Mouse (Mus musculus): ENCODE measurements around the gene Gm8334. TPM values are rescaled to one million over a fixed set of nuclear protein-coding genes. Genes with fewer than 3 reads are reported as not detected.
"Not testable (repeated sequence)": the region's sequence is repeated elsewhere in the genome, so short reads cannot be mapped to it uniquely, and the experiment has no call there.

Gene Gm8334
- not detected in 2 replicates for polyA plus RNA-seq (2012; ENCODE audit: insufficient read depth, insufficient read length, missing spikeins)

GRCm38 (mm10) chrX:148615053-148615452 lies at the start of gene Gm8334:
Gene Gm8334, minus strand, starts transcription at chrX:148615153.
- H3K4me1 ChIP-seq (ENCODE audit: control insufficient read depth, insufficient read depth, low read length); H3K27ac ChIP-seq (ENCODE audit: insufficient read depth, low read depth, low read length); H3K4me3 ChIP-seq (ENCODE audit: insufficient read depth, low read length): not testable (repeated sequence)

- H3K27ac ChIP-seq (ENCODE audit: insufficient read depth, low read depth, low read length); H3K4me1 ChIP-seq (ENCODE audit: control insufficient read depth, insufficient read depth, low read length); H3K4me3 ChIP-seq (ENCODE audit: insufficient read depth, low read length): not testable (repeated sequence)
Measured at GRCm38 (mm10) chrX:148663298-148663697, 48.3 kb upstream of the Gm8334 start, which contains the start of gene Gm15127. Gene Gm15127, plus strand, starts transcription at chrX:148663598.

Other genes with a start within 250 kb of the Gm8334 start
- not detected in 2 replicates for gene Gm15114, start 126.2 kb downstream of the Gm8334 start, polyA plus RNA-seq (2012; ENCODE audit: insufficient read depth, insufficient read length, missing spikeins)
- gene Gm15127, start 48.4 kb upstream of the Gm8334 start, polyA plus RNA-seq (2012; ENCODE audit: insufficient read depth, insufficient read length, missing spikeins) = not detected in 2 replicates
- not detected in 2 replicates for gene Luzp4, start 242.5 kb upstream of the Gm8334 start, polyA plus RNA-seq (2012; ENCODE audit: insufficient read depth, insufficient read length, missing spikeins)

Data from bone marrow macrophage, adult 2 months (primary cell).